Mouse (Mus musculus) ES-E14 (cell line): ENCODE data around the gene Ccdc51.

Experiments used
- MAFK ChIP-seq: IDR thresholded peaks from 2 replicates; pipeline ENCODE4 v1.6.1; 2014; ENCODE audit warnings: mild to moderate bottlenecking, low read depth, low read length, inconsistent platforms; ENCODE audit not compliant: insufficient read depth
- ZC3H11A ChIP-seq: IDR thresholded peaks from 2 replicates; pipeline ENCODE4 v1.6.1; 2012; ENCODE audit warnings: low read depth, mild to moderate bottlenecking, inconsistent platforms, low read length, borderline replicate concordance
- ZNF384 ChIP-seq: IDR thresholded peaks from 2 replicates; pipeline ENCODE4 v1.6.1; 2012; ENCODE audit warnings: low read depth, low read length, inconsistent platforms

GRCm38 (mm10) chr9:109087987-109088386 is 5.7 kb downstream of the Ccdc51 start:
- TF ChIP-seq MAFK (no peak), ZC3H11A (peak; percentile 49; the same call in 1 of the 2 replicates), ZNF384 (no peak)
